Mouse (Mus musculus) heart, embryonic 12.5 days (tissue): ENCODE measurements at regions not wholly inside any gene's neighbourhood (a gene's known extent, or its start where the extent isn't known, plus 50 kb on each side); places are given as distances from the start of the nearest gene placed in this dataset.

ENCODE experiments used
- ATAC-seq: fragments of 200-750 bp; cut with Nextera tagmentation; 2 replicates; pipeline ENCODE4 v1.8.0; 2017; ENCODE audit warnings: moderate TSS enrichment, moderate library complexity; ENCODE audit not compliant: insufficient number of reproducible peaks, low FRiP score
- H3K27ac ChIP-seq: fragments of 300-500 bp; sonication (generic); 2 replicates; pipeline ENCODE4 v1.5.1; 2016; ENCODE audit warnings: mild to moderate bottlenecking, moderate library complexity; ENCODE audit not compliant: poor library complexity, severe bottlenecking
- H3K27me3 ChIP-seq: fragments of 300-500 bp; sonication (generic); replicated peaks from 2 replicates; pipeline ENCODE4 v1.6.1; 2016; ENCODE audit warnings: mild to moderate bottlenecking, moderate library complexity
- H3K36me3 ChIP-seq: fragments of 300-500 bp; sonication (generic); 2 replicates; pipeline ENCODE4 v1.6.1; 2016; ENCODE audit warnings: mild to moderate bottlenecking, moderate library complexity
- H3K4me1 ChIP-seq: fragments of 300-500 bp; sonication (generic); replicated peaks from 2 replicates; pipeline ENCODE4 v1.6.1; 2016; ENCODE audit warnings: mild to moderate bottlenecking
- H3K4me2 ChIP-seq: fragments of 300-500 bp; sonication (generic); 2 replicates; pipeline ENCODE4 v1.6.1; 2016; ENCODE audit warnings: mild to moderate bottlenecking, moderate library complexity
- H3K4me3 ChIP-seq: fragments of 300-500 bp; sonication (generic); 2 replicates; pipeline ENCODE4 v1.5.1; 2016; ENCODE audit warnings: mild to moderate bottlenecking
- H3K9ac ChIP-seq: fragments of 300-500 bp; sonication (generic); 2 replicates; pipeline ENCODE4 v1.6.1; 2016; ENCODE audit warnings: mild to moderate bottlenecking, moderate library complexity
- H3K9me3 ChIP-seq: fragments of 300-500 bp; sonication (generic); replicated peaks from 2 replicates; pipeline ENCODE4 v1.6.1; 2016; ENCODE audit warnings: mild to moderate bottlenecking, moderate library complexity
- WGBS: fragments of 180-500 bp; shearing (Covaris S2); methylation state at CpG from one replicate; pipeline ENCODE4 v1.1.7; 2016; 5-methylcytosine and 5-hydroxymethylcytosine counted together

DNA sequence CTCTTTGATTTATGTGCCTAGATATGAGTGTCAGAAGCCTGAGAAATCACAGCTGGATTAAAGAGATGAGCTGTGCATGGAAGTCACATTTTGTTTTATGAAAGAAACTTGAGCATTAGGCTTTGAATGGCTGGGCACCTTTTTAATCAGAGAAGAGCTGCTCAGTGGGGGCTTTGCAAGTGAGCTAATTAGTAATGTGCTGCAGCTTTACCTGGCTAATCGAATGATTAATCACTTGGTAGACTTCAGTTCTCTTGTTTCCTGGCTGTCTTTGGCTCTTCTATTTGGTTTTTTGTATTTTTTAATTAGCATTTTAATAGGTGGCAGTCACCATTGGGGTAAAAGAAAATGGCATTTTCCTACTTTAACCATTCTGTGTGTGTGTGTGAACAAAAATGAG is 278.2 kb upstream of the Gm10192 start:
- Histone ChIP-seq H3K4me2 (no peak overlapping the region), H3K27ac (no peak overlapping the region), H3K9ac (no peak overlapping the region), H3K27me3 (no peaks in the 10 kb centered on the region), H3K36me3 (no peaks in the 10 kb centered on the region), H3K4me1 (no peaks in the 10 kb centered on the region), H3K9me3 (no peaks in the 10 kb centered on the region), H3K4me3 (no peak overlapping the region)
- no peak for ATAC-seq
- WGBS = 79% methylated on average over 1 of the region's 1 CpGs

DNA sequence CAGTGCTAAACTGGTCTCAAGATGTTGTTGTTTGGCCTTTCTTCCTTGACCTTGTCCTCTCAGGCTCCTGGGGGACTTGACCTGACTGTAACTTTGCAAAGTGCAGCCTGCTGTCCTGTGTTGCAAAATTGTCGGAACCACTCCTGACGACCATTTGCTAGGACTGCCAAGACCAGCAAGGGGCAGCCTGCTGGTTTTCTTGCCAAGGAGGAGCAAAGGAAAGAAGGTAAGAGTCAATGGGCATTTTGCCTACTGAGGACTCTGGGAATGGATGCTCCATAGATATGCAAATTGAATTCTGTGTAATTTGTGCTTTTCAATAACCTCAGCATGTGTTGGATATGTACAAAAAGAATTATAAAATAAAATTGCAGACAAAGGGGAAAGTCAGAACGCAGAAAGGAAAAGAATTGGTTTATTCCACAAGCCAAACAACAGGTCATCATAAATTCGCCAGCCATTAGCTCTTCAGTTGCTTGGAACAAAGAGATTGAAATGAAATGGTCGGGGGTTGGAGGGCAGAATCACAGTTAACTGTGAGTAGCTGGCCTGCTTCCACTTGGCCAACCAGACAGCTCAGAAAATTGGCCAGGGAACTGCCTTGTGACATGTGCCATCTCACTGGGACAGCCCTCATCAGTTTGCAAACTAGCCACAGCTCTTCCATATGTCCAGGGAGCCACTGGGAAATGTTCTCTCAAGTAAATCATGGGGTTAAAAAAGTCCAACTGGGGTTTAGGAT is 256.5 kb upstream of the Gm10192 start:
- ATAC-seq = no peak
- WGBS = 72% methylated on average over 5 of the region's 5 CpGs

DNA sequence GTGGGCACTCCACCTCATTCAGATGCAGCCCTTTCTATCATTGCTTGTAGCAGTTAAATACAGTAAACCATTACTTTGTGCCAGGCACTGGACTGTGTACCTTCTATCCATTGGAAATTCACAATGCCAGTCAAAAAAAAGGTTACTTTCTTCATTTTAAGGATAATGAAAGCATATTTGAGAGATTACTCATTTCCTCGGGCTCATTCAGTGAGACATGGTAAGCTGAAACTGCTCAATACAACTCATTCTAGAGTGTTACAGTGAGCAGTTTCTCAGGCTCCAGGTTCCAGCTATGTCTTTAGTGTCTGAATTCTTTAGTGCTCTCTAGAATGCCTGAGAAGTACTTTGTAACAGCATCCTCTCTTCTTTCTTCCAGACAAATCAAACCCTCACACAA is 249.7 kb upstream of the Gm10192 start:
- Histone ChIP-seq H3K9me3 (no peaks in the 10 kb centered on the region; the same call in 1 of the 2 replicates), H3K9ac (no peak overlapping the region)
- WGBS = 75% methylated on average over 1 of the region's 1 CpGs

More for the DNA sequence above, 256.5 kb upstream of the Gm10192 start:
- Histone ChIP-seq H3K9me3 (peaks cover 2% of the 10 kb centered on the region; the same call in 1 of the 2 replicates), H3K4me2 (no peak overlapping the region), H3K27me3 (no peaks in the 10 kb centered on the region), H3K36me3 (no peaks in the 10 kb centered on the region), H3K4me3 (no peak overlapping the region), H3K9ac (no peak overlapping the region), H3K27ac (no peak overlapping the region), H3K4me1 (no peaks in the 10 kb centered on the region)

DNA sequence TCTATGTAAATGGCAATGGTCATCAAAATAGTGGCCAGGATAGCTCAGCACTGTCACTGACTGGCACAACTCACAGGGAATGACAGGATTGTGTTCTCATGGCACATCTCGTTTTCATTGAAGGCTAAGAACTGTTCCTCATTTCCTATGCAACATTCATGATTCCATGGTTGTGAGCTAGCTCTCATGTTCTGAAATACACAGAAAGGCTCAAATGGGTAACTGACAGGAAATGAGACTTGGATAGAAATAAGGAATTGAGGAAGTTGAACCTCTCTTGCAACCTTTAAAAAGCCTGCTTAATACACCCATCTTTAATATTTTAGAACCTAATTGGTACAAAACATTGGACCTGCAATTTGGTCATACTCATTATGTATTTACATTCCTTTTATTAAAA is 249.1 kb upstream of the Gm10192 start:
- WGBS = 63% methylated on average over 1 of the region's 1 CpGs

More for the DNA sequence above, 249.7 kb upstream of the Gm10192 start:
- H3K27ac ChIP-seq = no peak overlapping the region
- H3K4me3 ChIP-seq = no peak overlapping the region
- no peak for ATAC-seq
- no peaks in the 10 kb centered on the region for H3K36me3 ChIP-seq
- no peaks in the 10 kb centered on the region for H3K27me3 ChIP-seq
- no peak overlapping the region for H3K4me2 ChIP-seq
- no peaks in the 10 kb centered on the region for H3K4me1 ChIP-seq

DNA sequence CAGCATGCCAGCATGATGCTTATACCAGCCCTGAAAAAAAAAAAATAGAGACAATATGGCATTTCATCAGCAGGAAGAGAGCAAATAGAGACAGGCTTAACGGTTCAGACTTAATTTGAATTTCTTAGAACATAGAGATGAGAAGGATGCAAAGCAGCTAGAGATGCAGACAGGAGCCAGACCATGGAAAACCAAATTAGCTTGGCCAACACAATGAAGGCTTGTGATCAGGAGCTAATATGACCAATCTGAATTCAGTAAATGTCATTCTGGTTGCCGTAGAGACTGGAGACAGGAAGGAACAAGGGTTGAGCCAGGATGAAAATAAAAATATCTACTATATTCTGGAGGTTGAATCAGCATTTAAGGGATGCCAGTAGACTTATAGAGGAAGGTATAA is 248.3 kb upstream of the Gm10192 start:
- no peaks in the 10 kb centered on the region for H3K36me3 ChIP-seq
- no peaks in the 10 kb centered on the region for H3K27me3 ChIP-seq
- H3K4me1 ChIP-seq = no peaks in the 10 kb centered on the region
- no peak overlapping the region for H3K27ac ChIP-seq
- H3K9ac ChIP-seq = no peak overlapping the region
- no peak for ATAC-seq
- H3K4me3 ChIP-seq = no peak overlapping the region
- no peaks in the 10 kb centered on the region; the same call in 1 of the 2 replicates for H3K9me3 ChIP-seq
- 79% methylated on average over 2 of the region's 2 CpGs for WGBS
- no peak overlapping the region for H3K4me2 ChIP-seq

More for the DNA sequence above, 249.1 kb upstream of the Gm10192 start:
- Histone ChIP-seq H3K9me3 (no peaks in the 10 kb centered on the region; the same call in 1 of the 2 replicates), H3K36me3 (no peaks in the 10 kb centered on the region), H3K4me2 (no peak overlapping the region), H3K4me3 (no peak overlapping the region), H3K9ac (no peak overlapping the region), H3K27ac (no peak overlapping the region), H3K4me1 (no peaks in the 10 kb centered on the region), H3K27me3 (no peaks in the 10 kb centered on the region)
- ATAC-seq = no peak

DNA sequence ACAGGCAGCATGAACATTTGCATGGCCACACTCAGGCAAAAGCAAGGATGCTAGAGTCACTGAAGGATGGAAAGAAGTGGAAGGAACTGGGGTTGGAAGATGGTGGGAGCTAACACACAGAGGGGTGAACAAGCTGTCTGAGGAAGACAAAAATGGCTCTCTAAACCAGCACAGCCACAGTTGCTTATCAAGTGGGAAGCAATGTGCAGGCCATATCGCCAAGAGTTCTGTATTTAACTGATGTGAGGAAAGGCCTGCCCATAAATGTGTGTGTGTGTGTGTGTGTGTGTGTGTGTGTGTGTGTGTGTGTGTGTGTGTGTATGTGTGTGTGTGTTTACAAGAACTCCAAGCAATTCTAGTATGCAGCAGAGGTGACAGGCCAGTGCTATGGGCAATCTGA is 236.9 kb upstream of the Gm10192 start:
- no peaks in the 10 kb centered on the region for H3K36me3 ChIP-seq
- no peaks in the 10 kb centered on the region for H3K9me3 ChIP-seq
- H3K4me3 ChIP-seq = no peak overlapping the region
- no peak overlapping the region for H3K9ac ChIP-seq
- no peak for ATAC-seq
- H3K4me1 ChIP-seq = no peaks in the 10 kb centered on the region
- 47% methylated on average over 1 of the region's 1 CpGs for WGBS
- H3K27me3 ChIP-seq = no peaks in the 10 kb centered on the region
- no peak overlapping the region for H3K4me2 ChIP-seq
- H3K27ac ChIP-seq = no peak overlapping the region

DNA sequence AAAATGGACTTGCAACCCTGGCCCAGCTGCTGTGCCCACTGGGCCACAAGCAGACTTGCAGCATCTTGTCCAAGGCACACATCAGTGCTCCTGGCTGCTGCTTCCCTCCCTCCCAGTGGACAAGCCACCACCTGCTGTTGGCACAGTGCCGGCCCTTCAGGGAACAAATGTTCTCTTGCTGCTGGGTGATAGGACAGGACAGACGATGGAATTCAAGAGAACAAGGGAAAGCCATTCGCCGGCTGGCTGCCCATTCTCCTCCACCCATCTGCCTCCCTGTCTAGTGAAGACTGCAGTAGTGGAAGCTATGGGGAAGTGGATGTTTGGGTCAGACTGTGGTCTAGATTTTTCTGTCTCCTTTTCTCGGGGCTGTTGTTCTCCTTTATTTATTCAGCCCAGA is 235.7 kb upstream of the Gm10192 start:
- no peak overlapping the region for H3K4me3 ChIP-seq
- no peaks in the 10 kb centered on the region for H3K36me3 ChIP-seq
- H3K9me3 ChIP-seq = no peaks in the 10 kb centered on the region
- H3K27me3 ChIP-seq = no peaks in the 10 kb centered on the region
- H3K4me1 ChIP-seq = no peaks in the 10 kb centered on the region
- WGBS = 33% methylated on average over 5 of the region's 5 CpGs
- no peak overlapping the region for H3K9ac ChIP-seq
- no peak for ATAC-seq
- no peak overlapping the region for H3K4me2 ChIP-seq
- H3K27ac ChIP-seq = no peak overlapping the region

DNA sequence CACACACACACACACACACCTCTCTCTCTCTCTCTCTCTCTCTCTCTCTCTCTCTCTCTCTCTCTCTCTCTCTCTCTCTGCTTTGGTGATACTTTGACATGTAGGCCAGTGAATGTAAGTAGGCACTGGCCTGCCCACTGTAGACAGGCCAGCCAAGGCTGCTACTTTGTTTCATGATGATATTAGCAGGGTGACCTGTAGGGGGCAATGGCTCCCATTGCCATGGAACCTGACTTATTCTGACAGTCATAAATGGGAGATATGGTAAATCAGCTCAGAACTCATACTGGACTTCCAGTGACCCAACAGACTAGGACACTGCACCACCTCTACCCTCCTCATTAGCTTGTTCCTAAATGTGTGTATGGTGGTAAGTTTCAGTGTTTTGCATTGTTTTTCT is 235.0 kb upstream of the Gm10192 start:
- no peaks in the 10 kb centered on the region for H3K9me3 ChIP-seq
- H3K4me1 ChIP-seq = no peaks in the 10 kb centered on the region
- no peak for ATAC-seq
- no peaks in the 10 kb centered on the region for H3K36me3 ChIP-seq
- no peaks in the 10 kb centered on the region for H3K27me3 ChIP-seq
- no peak overlapping the region for H3K27ac ChIP-seq
- no peak overlapping the region for H3K9ac ChIP-seq
- H3K4me2 ChIP-seq = no peak overlapping the region
- H3K4me3 ChIP-seq = no peak overlapping the region

DNA sequence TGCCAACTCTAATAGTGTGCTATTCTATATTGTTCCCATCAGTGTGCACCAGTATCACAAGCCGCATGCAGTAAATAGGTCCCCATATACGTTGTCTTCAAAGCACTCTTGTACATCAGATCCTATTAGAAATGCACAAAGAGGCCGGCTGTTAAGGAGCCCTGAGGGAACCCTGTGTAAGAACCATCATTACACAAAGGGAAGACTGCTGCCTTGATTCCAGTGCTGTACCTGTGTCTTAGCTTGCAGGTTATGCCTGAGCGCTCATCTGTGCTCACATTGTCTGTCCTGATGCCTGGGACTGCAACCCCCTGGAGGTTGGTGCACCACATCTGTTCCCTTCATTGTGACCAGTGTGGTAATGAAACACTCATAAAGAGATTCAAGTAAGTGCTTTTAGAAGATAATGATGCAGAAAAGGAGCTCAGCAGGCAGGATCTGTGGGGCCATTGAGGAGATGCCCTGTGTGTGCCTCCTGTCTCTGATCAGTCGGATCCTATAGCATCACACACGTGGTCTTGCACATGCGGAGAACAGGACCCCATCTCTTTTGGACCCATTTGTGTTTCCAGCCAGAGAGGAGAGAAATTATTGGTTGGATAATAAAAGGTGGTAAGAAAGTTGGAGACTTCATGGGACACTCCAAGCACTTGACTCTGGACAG is 225.8 kb upstream of the Gm10192 start:
- Histone ChIP-seq H3K9me3 (no peaks in the 10 kb centered on the region), H3K4me2 (no peak overlapping the region), H3K4me1 (no peaks in the 10 kb centered on the region), H3K4me3 (no peak overlapping the region), H3K27me3 (no peaks in the 10 kb centered on the region), H3K9ac (no peak overlapping the region), H3K27ac (no peak overlapping the region), H3K36me3 (no peaks in the 10 kb centered on the region)
- WGBS = 82% methylated on average over 7 of the region's 7 CpGs
- ATAC-seq = no peak

DNA sequence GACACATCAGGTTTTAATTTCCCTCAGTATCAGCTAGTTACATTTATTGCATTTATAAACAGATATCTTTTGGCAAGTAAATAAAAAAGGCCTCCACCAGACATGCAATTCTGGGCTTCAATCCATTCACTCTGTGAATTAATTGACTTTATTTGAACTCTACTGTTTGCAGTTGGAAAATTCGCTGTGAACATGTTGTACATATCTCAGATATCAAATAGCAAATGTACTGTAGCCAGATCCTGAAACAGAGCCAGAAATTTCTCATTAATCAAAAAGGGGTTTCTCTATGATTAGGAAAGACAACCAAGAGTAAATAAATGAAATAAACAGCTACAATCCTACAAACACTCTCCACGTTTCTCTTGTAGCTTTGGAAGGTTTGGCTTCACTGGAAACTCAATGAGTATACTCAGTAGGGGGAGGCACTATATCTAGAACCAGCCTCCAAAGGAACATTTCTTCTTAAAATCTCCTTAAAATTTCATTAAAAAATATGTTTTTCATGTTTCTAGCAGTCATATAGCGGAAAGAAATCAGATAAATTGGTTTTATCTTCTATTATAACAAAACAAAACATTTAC is 211.8 kb upstream of the Gm10192 start:
- Histone ChIP-seq H3K4me1 (no peaks in the 10 kb centered on the region), H3K4me2 (no peak overlapping the region), H3K9ac (no peak overlapping the region), H3K27me3 (no peaks in the 10 kb centered on the region), H3K9me3 (no peaks in the 10 kb centered on the region), H3K36me3 (no peaks in the 10 kb centered on the region), H3K4me3 (no peak overlapping the region), H3K27ac (no peak overlapping the region)
- no peak for ATAC-seq
- 68% methylated on average over 3 of the region's 3 CpGs for WGBS

DNA sequence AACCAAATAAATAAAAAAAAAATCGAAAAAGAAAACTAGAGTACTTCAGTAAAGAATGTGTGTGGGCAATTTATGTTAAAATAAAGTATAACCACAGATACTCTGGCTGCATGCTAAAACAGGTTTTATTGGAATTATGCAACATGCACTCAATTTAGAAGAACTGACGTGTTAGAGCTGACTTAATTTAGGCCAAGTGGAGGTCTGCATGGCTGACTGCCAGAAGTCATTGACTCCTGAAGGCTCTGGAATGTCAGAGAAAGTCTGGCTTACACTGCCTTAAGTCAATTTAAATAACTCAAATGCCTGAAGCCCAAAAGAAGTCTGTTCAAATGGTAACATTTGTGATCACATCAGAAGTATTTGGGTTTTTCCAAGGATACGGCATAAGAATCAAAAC is 198.1 kb upstream of the Gm10192 start:
- no peaks in the 10 kb centered on the region for H3K9me3 ChIP-seq
- WGBS = 43% methylated on average over 3 of the region's 3 CpGs
- H3K27me3 ChIP-seq = no peaks in the 10 kb centered on the region
- no peak overlapping the region for H3K27ac ChIP-seq
- no peak overlapping the region for H3K4me2 ChIP-seq
- no peaks in the 10 kb centered on the region for H3K36me3 ChIP-seq
- H3K9ac ChIP-seq = no peak overlapping the region
- H3K4me1 ChIP-seq = peaks cover 9% of the 10 kb centered on the region; the same call in 1 of the 2 replicates
- no peak for ATAC-seq
- no peak overlapping the region for H3K4me3 ChIP-seq
